Mouse (Mus musculus): ENCODE data around the gene Gm44973.
A peak's percentile ranks its signal among the peaks of the same experiment; 100 is the strongest.

The Gm44973 gene

GRCm38 (mm10) chr7:5080010-5080751 lies 64.9 kb downstream of the Gm44973 start, which contains the start of gene Epn1:
Gene Epn1, plus strand, starts transcription at chr7:5080235.
- DNase-seq (ENCODE audit: extremely low spot score, low read depth, low spot score): peak; percentile 76

- DNase-seq (ENCODE audit: extremely low spot score, low read depth, low spot score): no peak
Observed at GRCm38 (mm10) chr7:5080815-5081214, 65.5 kb downstream of the Gm44973 start.

- no peak for DNase-seq (ENCODE audit: extremely low spot score, low read depth, low spot score)
Observed at GRCm38 (mm10) chr7:5081241-5081640, 65.9 kb downstream of the Gm44973 start.

- DNase-seq (ENCODE audit: extremely low spot score, low read depth, low spot score): no peak
Observed at GRCm38 (mm10) chr7:5081939-5082338, 66.6 kb downstream of the Gm44973 start.
